Mouse (Mus musculus) adrenal gland, postnatal 10 days (tissue): ENCODE measurements around the gene Cdh23. TPM values are rescaled to one million over a fixed set of nuclear protein-coding genes. Genes with fewer than 3 reads are reported as not detected.

Experiments used
- DNase-seq: peaks from one replicate; pipeline ENCODE4 v3.0.0; 2021; ENCODE audit warnings: mixed read lengths
- total RNA-seq, 2 experiments: library from RNA; stranded (reverse); gene quantifications; 2 replicates each; pipeline ENCODE4 v1.2.3; 2021

The Cdh23 gene
- total RNA-seq, 2 experiments from 2014 or later: 2.5 to 7.2 TPM

DNA sequence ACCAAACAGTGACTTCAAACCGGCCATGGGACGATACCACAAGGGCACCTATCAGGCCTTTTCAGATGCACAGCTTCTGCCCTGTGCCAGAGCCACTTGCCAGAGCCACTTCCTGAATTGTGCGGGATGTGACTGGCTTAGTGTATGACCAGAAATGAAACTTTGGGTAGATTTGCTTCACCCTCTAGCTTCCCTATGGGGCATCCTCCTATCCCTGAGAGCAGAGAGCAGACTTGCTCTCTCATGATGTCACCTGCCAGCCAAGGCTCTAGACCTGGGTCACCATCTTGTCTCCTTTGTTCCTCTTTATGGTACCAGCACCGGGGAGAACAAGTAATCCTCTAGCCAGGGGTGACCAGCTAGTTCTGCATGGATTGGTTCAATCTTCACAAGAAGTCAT is 10.0 kb upstream of the Cdh23 start:
- no peak for DNase-seq

DNA sequence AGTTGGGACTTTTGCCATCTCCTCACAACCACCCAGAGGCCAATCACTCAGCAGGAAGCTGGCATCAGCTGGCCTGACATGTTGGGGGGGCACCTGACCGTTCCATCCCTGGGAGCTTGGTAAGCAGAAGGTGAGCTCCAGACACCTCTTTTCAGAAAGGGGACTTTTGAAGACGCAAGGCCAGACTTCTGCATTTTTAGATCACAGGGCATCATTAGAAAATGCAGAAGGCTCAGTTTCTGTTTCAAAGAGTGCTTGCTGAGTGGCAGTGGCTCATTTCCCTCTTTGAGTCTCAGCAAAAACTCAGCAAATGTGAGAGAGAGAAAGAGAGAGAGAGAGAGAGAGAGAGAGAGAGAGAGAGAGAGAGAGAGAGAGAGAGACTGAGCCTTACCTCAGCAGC is 8.8 kb upstream of the Cdh23 start:
- DNase-seq: no peak

DNA sequence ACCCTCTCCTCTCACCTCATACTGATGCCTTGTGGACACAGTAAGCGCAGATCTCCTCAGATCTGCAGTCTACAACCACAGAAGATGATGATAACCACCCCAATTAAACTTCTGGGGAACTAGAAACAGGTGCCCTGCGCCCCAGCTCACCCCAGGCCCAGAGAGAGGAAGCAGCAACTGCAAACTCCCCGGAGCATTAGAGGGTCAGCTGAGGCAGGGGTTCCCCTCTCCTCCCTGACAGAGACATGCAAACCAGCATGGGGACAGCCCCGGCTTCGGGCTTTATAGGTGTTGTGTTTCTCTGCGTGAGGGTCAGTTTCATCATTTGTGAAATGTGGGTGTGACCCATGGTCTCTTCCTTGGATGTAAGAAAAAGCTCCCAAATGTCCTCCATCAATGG is 1.5 kb upstream of the Cdh23 start:
- DNase-seq: no peak

DNA sequence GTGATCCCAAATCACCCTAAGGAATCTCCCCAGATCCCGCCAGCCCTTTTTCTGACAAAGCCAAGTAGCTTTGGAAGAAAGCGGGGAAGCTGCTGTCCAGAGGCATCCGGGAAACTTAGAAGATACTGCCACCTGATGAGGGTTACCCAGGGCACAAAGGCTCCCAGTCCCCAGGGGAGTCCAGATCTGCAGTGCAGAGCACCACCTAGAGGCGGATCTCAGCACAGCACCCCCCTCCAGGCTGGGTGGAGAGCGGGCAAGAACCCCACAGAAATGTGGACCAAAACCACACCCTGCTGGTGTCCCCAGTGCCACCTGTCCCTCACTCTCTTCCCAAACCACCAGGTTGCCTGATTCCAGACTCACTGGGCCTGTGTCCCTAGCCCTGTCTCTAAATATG is 685 bp upstream of the Cdh23 start:
- peak; percentile 83 for DNase-seq

DNA sequence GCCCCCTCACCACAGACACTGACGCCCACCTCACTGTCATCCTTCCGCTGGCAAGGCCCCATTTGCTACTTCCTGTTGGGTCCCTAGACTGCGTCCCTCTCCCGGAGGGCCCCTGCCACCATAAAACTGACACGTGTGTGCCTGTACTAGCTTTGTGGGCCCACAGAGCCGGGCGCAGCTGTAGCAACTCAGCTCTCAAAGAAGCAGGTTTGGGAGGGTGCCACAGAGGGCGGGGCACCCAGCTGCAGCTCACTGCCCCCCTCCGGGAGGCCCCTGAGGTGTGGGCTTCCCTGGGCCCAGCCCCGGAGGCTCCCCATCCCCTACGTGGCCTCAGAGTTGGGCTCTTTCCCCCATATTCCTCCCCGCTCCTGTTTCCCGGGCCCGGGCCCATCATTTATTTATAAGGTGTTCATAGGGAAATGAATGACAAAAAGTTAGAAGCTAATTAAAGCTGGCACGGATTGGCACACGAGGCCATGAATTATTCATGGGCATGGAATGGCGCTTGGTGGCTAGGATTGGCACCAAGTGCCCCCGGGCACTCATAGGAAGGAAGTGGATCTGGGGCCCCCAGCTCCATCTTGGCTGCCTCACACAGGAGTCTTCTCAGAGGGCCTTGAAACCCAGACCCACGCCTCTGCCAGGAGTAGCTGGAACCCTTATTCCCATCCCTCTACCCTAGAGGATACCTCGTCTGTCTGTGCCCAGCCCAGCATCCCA is 4.5 kb downstream of the Cdh23 start:
- DNase-seq: no peak

DNA sequence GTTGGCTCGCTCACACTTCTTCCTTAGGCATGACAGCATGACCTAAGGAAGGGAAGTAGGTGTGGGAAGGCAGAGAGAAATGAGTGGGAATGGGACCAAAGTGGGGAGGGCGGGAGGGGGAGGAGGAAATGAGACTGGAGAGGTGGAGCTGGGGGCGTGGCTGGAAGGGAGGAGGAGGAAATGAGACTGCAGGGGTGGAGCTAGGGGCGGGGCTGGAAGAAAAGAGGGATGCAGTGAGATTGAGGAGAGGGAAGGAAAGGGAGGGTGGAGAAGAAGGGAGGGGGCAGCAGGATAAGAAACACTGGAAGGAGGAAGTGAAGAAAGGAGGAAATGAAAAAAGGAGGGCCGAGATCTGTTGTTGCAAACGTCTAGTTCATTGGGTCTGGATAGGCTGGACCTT is 5.3 kb downstream of the Cdh23 start:
- peak; percentile 17 for DNase-seq

DNA sequence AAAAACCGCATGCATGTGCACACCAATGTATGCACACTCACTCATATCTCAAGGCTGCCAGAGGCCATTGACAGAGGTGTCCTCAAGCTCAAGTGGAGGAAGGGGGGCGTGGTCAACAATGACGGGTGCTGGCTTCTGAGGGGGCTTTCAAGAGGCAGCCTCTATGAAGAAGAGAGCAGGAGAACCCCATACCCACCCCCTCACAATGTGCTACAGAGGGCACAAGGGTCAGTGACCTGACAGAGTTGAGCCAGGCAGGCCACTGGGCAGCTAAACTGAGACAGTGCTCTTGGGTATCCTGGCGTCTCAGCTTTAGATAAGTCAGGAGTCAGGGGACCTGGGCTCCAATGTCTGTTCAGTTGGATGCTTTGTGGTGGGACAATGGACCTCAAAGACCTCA is 6.9 kb downstream of the Cdh23 start:
- DNase-seq: no peak

DNA sequence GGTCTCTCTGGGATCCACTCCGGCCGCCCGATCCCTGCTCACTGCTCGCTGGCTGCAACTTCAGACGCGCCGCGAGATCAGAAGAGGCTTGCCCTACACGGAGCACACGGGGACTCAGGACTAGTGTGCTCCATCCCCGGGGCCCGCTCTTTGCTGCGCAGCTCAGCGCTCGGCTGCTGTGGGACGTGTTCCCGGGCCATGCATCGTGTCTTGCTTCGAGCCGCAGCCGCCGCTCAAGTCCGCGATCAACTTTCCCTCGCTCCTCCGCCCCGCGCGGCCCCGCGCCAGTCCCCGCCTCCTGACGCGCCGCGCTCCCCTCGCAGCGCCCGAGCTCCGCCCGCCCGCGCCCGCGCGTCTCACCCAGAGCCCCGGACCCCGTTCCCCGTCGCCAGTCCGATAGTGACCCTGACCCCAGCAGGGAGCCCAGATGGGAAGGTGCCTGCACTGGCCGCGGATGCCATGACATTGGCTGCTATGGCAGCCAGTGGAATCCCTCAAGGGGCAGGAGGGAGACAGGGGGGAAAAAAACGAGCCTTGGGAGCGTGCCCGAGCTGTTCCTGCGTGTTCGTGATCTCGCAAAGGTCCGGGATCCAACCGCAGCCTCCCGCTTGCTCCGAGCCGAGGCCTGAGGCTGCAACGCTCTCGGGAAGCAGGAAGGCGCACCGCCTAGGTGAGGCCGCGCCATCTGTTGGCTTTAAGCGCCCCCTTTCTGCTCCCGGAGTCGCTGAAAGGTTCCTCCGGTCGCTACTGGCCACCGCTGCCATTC is 9.1 kb downstream of the Cdh23 start:
- peak; percentile 73 for DNase-seq

DNA sequence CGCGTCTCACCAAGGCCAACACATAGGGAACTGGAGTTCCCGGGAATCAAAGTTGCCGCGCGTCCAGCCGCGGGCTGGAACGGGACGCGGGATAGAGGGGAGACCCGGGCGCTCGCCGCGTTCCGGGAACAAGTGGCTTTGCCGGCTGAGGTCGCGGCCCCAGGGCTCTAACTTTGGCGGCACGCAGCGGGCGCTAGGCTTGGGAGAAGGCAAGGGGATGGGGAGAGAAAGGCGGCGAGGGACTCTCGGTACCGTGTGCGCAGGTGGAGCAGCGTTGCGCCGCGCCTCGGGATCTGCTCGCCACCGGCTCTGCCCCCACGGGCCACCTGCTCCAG is 9.7 kb downstream of the Cdh23 start:
- DNase-seq: peak; percentile 39

DNA sequence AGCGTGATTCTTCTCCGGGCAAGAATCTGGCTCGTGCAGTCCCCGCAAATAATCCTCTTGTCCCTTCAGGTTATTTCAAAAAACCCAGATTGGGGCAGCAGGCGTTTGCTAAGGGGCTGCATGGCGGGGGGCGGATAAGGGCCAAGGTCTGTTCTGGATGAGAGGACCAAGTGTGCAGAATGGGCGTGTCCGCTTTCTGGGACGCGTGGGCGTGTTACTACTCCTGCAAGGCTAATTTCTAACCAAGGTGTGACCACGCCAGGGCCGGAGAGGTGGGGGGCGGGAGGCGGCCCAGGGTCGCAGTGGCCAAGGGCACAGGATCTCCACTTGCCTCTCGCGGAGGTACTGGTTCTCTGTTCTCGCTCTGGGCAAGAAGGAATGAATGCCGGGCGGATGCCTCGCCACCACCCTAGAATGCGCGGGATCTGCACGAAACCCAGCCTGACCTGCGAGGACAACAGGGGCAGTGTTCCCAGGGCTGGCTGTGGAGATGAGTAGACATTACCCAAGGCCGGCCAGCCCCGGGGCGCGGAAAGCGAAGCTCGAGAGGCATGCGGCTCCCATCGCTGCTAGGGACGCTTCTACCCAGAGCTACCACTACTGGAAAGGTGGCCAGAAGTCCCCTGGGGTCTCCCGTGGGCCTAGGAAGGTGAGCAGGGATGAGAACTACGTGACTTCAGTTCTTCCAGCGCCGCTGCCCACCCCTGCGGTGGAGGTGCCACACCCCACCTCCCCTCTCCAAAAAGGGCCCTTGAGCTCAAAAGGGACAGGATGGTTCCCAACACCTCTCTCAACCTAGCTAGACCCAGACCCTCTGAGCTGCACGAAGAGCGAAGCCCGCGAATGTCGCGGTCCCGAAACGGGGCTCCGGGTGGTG is 10.3 kb downstream of the Cdh23 start:
- DNase-seq: peak; percentile 43

DNA sequence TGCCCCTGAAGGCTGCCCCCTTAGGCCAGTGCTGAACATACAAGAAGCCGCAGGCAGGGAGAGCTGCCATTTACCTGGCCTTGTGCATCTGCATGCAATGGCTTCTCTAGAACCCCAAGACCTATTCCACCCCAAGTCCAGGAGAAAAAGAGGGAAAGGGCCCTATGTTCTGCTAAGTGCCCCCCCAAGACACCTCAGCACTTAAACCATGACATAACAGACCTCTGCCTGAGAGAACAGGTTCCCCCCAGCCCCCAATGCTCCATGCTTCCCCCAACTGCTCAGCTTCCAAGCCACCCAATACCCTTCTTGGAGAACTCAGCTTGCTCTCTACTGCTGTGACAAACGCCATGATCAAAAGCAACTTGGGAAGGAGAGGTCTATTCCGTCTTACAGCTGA is 17.4 kb downstream of the Cdh23 start:
- DNase-seq: no peak

DNA sequence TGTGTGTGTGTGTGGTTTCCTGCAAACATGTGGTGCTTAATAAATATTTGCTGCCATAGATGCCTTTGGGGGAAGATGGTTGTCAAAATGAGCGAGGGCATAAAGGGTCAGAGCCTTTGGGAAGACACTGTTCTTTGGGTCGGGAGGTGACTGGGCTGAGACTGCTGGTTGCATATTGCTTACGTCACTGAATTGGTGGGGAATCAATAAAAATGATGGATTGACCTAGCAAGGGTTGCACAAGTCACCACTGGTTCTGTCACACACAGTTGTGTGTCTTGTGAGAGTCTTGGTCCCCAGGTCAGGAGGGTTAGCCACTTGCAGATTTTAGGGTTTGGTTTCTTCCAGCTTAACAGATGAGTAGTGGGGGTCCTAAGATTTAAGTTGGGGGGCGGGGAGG is 19.0 kb downstream of the Cdh23 start:
- DNase-seq: no peak

DNA sequence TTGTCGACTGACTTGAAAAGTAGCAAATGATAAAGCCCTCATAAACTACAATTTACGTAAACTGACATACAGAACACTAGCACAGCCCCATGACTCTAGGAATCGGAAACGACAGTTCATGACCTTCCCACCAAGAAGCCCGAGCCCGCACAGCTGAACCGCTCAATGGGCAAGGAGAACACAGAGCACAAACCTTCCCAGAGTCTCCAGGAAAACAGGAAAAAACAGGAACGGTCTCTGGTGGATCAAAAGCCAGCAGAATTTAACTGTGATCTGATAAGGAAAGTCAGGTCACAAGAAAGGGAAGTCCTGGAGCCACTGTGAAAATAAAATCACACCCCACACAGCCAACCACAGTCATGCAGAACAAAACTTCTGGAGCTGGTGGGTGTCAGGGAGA is 26.1 kb downstream of the Cdh23 start:
- no peak for DNase-seq

DNA sequence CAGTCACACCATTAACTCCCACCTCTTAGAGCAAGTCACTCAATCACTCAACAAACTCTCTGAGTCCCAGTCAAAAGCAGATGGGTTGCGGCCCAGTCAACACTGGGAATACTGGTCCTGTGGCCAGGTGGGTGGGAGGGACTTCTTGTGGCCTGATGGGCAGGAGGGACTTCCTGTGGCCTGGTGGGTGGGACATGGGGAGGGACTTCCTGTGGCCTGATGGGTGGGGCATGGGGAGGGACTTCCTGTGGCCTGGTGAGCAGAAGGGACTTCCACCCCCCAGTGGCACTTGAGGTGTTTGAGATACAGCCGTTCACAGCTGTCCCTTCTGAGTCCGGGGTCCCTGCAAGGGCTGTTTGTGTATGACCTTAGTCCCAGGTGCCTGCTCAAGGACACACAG is 27.7 kb downstream of the Cdh23 start:
- DNase-seq: no peak

DNA sequence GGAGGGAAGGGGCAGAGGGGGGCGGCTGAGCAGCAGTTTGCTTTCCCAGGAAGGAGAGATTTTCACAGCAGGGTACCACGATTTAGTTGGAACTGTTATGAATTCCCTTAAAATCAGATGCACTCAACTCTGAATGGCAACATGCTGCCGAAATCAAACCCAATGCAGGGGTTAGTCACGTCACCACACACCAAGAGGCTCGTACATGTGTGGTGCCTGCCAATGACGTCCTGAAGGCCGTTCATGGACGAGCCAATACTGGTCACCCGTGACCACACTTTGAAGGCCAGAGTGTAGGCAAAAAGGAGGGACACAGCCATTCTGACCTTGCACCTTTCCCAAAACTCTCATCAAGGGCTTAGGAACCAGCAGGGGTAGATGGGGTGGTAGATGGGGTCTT is 35.3 kb downstream of the Cdh23 start:
- DNase-seq: no peak

DNA sequence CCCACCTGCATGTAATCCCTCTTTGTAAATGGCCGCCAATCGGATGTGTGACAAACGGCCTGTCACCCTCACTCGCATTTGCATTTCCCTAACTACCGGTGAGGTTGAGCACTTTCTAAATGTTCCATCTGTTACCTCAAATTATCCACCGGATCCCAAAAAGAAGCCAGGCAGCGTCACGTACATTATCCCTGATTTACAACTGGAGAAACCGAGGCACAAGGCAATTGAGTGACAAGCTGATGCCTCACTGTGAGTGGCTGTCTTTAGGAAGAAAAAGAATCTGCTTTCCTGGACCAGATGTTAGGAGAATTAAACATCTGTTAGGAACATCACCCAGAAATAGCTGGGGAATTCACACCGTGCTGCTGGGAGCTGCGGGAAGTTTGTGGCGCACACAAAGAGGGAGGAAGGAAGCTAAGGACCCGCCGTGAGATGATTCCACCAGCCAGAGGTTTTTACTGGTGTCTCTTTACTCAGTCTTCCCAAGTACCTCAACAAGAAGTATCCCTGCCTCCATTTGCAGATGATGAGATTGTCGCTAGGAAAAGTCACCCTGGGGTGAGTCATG is 36.8 kb downstream of the Cdh23 start:
- DNase-seq: no peak

DNA sequence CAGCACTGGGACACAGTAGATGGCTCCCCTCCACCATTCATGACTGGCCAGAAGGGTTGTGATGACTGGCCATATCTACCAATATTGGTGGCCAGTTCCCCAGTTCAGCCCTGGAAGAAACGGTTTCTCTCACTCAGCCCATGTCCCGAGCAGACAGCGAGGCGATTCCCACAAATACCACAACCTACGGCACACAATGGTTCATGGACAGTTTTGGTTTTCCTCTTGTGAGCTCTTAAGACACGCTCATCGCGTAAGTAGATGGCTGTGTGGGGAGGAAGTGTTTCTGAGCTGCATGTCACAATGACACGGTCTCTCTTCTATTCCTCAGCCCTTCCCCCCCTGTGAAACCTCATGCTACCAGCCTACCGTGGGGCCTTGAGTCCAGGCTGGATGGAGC is 38.1 kb downstream of the Cdh23 start:
- DNase-seq: no peak

DNA sequence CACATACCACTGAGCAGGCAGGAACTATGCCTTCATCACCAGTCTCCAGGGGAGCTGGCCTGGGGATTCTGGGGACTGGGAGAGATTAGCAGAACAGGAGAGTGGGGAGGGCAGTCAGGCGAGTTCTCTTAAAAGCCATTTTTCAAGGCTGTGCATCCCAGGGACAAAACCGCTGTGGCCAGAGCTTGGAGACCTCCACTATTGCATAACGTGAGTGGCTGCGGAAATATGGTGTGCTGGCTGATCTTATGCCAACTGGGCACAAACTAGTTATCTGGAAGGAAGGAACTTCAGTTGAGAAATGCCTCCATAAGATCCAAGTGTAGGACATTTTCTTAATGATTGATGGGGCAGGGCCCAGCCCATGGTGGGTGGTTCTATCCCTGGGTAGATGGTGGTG is 42.6 kb downstream of the Cdh23 start:
- no peak for DNase-seq

DNA sequence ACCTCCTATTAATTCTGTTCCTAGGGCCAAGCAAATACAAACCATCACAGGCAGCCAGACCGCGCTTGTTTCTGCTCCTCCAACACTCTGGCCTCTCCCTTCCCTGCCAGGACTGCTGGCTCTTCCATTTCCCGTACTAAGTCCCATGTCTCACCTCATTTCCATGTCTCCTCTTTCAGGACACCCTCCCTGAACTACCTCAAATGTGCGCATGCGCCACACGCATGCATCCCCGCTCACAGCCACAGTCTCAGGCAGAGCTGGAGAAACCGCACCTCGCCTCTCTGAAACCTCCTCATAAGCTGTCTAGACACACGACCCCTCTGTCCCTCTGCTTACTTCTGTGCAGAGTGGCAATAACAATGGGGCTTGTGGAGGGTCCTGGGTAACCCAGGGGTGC is 43.2 kb downstream of the Cdh23 start:
- no peak for DNase-seq

DNA sequence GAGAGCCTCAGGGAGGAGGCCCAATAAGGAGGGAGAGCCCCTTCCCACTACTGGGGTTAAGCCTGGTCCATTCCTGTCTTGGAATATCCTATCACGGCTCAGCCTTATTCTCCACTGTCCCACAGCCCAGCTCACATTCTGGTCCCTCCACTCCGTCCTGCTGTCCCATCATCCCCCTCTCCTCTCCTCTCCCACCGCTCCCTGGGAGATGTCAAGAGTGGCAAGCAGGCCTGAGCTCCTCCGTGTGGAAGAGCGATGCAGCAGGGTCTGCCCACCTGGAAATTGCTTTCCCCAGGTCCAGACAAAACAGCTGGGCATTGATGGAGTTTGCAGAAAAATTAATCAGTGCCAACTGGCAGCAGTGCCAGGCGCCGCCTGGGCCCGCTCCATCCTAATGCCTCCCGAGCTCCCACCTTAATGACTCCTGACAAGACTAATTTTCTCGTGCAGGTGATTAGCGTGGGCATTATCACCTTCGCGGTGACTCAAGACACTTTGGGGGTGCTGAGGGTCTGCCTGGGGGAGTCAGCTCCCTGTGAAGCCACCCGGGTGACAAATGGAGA is 52.1 kb downstream of the Cdh23 start:
- no peak for DNase-seq

DNA sequence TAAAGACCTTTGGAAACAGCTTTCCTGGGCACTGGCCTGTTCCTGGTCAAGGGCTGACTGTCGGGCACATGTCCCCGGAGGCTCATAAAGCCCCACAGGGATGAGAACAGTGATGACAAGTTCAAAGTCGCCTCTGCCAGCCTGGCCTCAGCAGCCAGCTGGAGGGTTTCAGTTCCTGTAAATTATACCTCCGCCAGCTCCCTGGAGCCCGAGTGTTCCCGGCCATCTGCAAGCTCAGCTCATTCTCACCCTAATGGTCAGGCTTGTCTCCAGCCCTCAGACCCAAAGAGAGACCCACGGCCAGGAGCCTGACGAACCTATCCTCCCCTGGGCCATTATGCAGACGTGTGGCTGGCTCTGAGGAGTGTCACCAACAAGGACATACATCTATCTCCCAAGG is 57.0 kb downstream of the Cdh23 start:
- DNase-seq: no peak

DNA sequence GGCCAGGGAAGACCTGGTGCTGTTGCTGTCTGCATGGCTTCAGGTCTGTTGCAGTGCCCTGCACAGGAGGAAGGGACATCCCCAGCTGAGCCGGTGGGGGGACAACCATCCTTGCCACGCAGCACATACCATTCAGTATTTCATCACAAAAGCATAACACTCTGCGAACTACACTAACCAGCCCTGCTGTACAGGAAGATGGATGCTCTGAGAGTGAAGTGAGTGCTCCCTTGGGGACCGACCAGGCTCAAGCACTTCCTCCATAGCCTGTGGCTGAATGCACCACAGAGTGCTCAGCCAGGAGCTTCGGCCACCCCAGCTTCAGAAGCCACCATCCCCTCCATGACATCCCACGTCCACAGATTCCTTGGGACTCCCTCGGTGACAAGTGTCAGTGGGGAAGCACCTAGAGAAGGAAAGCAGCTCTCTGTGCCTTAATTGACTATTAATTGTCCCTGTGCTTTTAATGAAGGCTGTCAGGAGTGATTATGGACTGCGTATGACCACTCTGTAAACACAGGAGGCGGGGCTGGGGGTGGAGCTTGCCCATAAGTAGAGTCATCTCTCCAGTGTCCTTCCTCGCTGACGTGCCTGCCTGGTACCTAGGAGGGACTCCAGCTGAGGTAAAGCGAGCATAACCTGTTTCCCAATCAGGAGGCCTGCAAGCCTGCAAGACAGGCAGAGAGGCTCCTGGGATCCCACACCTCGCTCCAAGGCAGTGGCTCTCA is 60.6 kb downstream of the Cdh23 start:
- DNase-seq: no peak
